ENCODE assay signal across 8 mouse cellular contexts in the genomic region with DNA sequence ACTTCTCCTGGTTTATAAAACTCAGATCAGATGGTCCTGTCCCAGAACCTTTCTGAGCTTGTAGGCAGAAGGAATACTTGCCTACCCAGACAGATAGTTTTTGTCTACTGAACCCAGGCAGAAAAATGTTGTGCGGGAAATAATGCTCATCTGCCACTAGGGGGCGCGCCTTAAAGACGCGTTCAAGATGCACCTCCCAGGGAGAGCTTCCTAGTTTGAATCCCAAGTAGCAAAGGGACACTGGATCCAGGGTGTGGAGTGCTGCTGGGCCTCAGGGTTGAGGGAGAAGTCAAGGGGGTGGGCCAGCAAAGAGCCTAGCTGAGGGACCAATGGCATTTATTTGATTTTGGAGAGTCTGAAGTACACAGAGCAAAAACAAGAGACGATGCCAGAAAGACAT. TPM values are rescaled to one million over a fixed set of nuclear protein-coding genes. Genes with fewer than 3 reads are reported as not detected.
DNase-seq lines count a peak whose midpoint lies in the region; ATAC-seq and TF ChIP-seq lines count a peak whose summit lies in the region.

No protein-coding gene starts in this region.

- H3K36me3 ChIP-seq in kidney, embryonic 14.5 days (ENCODE audit: control insufficient read depth, insufficient read depth, low read length): no peaks in the 10 kb centered on the region
- H3K36me3 ChIP-seq in embryonic facial prominence, embryonic 14.5 days (ENCODE audit: control insufficient read depth, insufficient read depth, low read length): no peaks in the 10 kb centered on the region

- no peak overlapping the region for H3K4me3 ChIP-seq in kidney, embryonic 14.5 days (ENCODE audit: low read length)
- H3K4me3 ChIP-seq in bone marrow, adult 2 months (replicated peaks; ENCODE audit: control insufficient read depth, low read depth, low read length): no peak overlapping the region
- no peak overlapping the region for H3K4me3 ChIP-seq in embryonic facial prominence, embryonic 14.5 days (ENCODE audit: low read depth, low read length)

- DNase-seq in kidney, adult 18-20 months: peak; percentile 43
- DNase-seq in ES-CJ7 (ENCODE audit: low read depth, low spot score): peak; percentile 86
- peak; percentile 57 for DNase-seq in embryonic facial prominence, embryonic 14.5 days (ENCODE audit: low spot score)
- DNase-seq in left cerebral cortex, adult 18-20 months (ENCODE audit: low spot score in 2 of 2): peak; percentile 55 to 56
- DNase-seq in naive thymus-derived CD4-positive, alpha-beta T cell, adult 2 months (ENCODE audit: low read depth): peak; percentile 58
- DNase-seq in urinary bladder, postnatal 25 days (ENCODE audit: low spot score): peak; percentile 50

- no peak for TF ChIP-seq POLR2A in bone marrow, adult 2 months (IDR thresholded peaks at IDR 0.05; ENCODE audit: borderline replicate concordance, control insufficient read depth, low read depth, low read length)

- H3K9me3 ChIP-seq in kidney, embryonic 14.5 days (ENCODE audit: control insufficient read depth, low read length): no peaks in the 10 kb centered on the region
- no peaks in the 10 kb centered on the region for H3K9me3 ChIP-seq in embryonic facial prominence, embryonic 14.5 days (ENCODE audit: control insufficient read depth, low read length)

- 0 out of 2 replicates have a peak, but pooled peaks cover 2% of the 10 kb centered on the region for H3K27me3 ChIP-seq in kidney, embryonic 14.5 days (ENCODE audit: control insufficient read depth, insufficient read depth, low read length)
- H3K27me3 ChIP-seq in embryonic facial prominence, embryonic 14.5 days (replicated peaks; ENCODE audit: control insufficient read depth, insufficient read depth, low read length): no peaks in the 10 kb centered on the region

- TF ChIP-seq CTCF in bone marrow, adult 2 months (IDR thresholded peaks at IDR 0.05; ENCODE audit: control insufficient read depth, insufficient read depth, low read length): peak; percentile 76

- no peak overlapping the region for H3K27ac ChIP-seq in kidney, embryonic 14.5 days (ENCODE audit: low read depth, low read length)
- no peak overlapping the region for H3K27ac ChIP-seq in bone marrow, adult 2 months (ENCODE audit: control insufficient read depth, insufficient read depth, low read depth, low read length, poor library complexity)
- no peak overlapping the region for H3K27ac ChIP-seq in embryonic facial prominence, embryonic 14.5 days (replicated peaks; ENCODE audit: low read depth, low read length)

- H3K4me2 ChIP-seq in kidney, embryonic 14.5 days (replicated peaks; ENCODE audit: low read depth, low read length): no peak overlapping the region
- no peak overlapping the region for H3K4me2 ChIP-seq in embryonic facial prominence, embryonic 14.5 days (ENCODE audit: low read depth, low read length)

- no peak overlapping the region for H3K9ac ChIP-seq in kidney, embryonic 14.5 days (ENCODE audit: low read depth, low read length)
- H3K9ac ChIP-seq in embryonic facial prominence, embryonic 14.5 days (ENCODE audit: low read depth, low read length): no peak overlapping the region

- WGBS in kidney, embryonic 14.5 days: 15% methylated on average over 6 of the region's 6 CpGs
- WGBS in bone marrow, adult 2 months: 16% methylated on average over 6 of the region's 6 CpGs
- 18% methylated on average over 6 of the region's 6 CpGs for WGBS in embryonic facial prominence, embryonic 14.5 days

- no peaks in the 10 kb centered on the region for H3K4me1 ChIP-seq in kidney, embryonic 14.5 days (ENCODE audit: control insufficient read depth, insufficient read depth, low read length)
- no peaks in the 10 kb centered on the region for H3K4me1 ChIP-seq in bone marrow, adult 2 months (ENCODE audit: control insufficient read depth, insufficient read depth, low read length)
- no peaks in the 10 kb centered on the region for H3K4me1 ChIP-seq in embryonic facial prominence, embryonic 14.5 days (ENCODE audit: control insufficient read depth, insufficient read depth, low read length)

- no peak for ATAC-seq in kidney, embryonic 14.5 days (ENCODE audit: low FRiP score, low TSS enrichment)
- no peak for ATAC-seq in embryonic facial prominence, embryonic 14.5 days (ENCODE audit: low read depth)

RNA-seq across cellular contexts. Expression of gene C1ql2, which starts 12.7 kb away (rescaled TPM):
- not detected in 2 replicates for polyA plus RNA-seq in kidney, embryonic 14.5 days (2014; fragmentation: Nextera tagmentation; extraction: Ambion mirVana)
- polyA plus RNA-seq in bone marrow, adult 2 months (2011; ENCODE audit: insufficient read depth, insufficient read length, low replicate concordance, missing spikeins): not detected in 2 replicates
- 0.08 TPM in 1 of 2 replicates, not detected in the other for polyA plus RNA-seq in embryonic facial prominence, embryonic 14.5 days (2014; fragmentation: Nextera tagmentation; extraction: Ambion mirVana)
- 1 to 10 TPM; 3.2 to 3.7 TPM for total RNA-seq in left cerebral cortex, adult 18-20 months (2021)

RNA-seq across cellular contexts. Expression of gene Steap3, which starts 55.2 kb away (rescaled TPM):
- 2.1 and 2.2 TPM in 2 replicates for polyA plus RNA-seq in kidney, embryonic 14.5 days (2014; fragmentation: Nextera tagmentation; extraction: Ambion mirVana)
- 9.4 and 16.2 TPM in 2 replicates for polyA plus RNA-seq in bone marrow, adult 2 months (2011; ENCODE audit: insufficient read depth, insufficient read length, low replicate concordance, missing spikeins)
- 12.9 and 13.2 TPM in 2 replicates for polyA plus RNA-seq in embryonic facial prominence, embryonic 14.5 days (2014; fragmentation: Nextera tagmentation; extraction: Ambion mirVana)
- total RNA-seq in left cerebral cortex, adult 18-20 months (2021): 1 to 10 TPM; 4.8 to 5.6 TPM
